In genomic region chr12:12088338-12088737, GRCm38 (mm10) we compare ENCODE assay signal across 29 mouse cellular contexts.
DNase-seq lines count a peak whose midpoint lies in the region; ATAC-seq and TF ChIP-seq lines count a peak whose summit lies in the region.
"Had no signal": no experiment of that assay in that cellular context is flagged by ENCODE, and none has a peak within 500 bp of the region (broad histone marks: within the 10 kb centered on the region; RNA-seq: fewer than 3 reads in every experiment).

No protein-coding gene starts in this region.

- no peak overlapping the region for H3K4me3 ChIP-seq in layer of hippocampus, adult 2 months
- H3K4me3 ChIP-seq in midbrain, embryonic 16.5 days (ENCODE audit: low read depth, low read length): no peak overlapping the region
- H3K4me3 ChIP-seq in midbrain, embryonic 15.5 days: no peak overlapping the region
- no peak overlapping the region for H3K4me3 ChIP-seq in hindbrain, embryonic 16.5 days (ENCODE audit: low read length)
- H3K4me3 ChIP-seq: embryonic facial prominence, embryonic 13.5 days; embryonic facial prominence, embryonic 15.5 days; erythroblast, embryonic 14.5 days; forebrain, embryonic 10.5 days; forebrain, embryonic 12.5 days had no signal

- WGBS in midbrain, embryonic 16.5 days: 76% methylated on average over 2 of the region's 2 CpGs
- 78% methylated on average over 2 of the region's 2 CpGs for WGBS in midbrain, embryonic 15.5 days
- 79% methylated on average over 2 of the region's 2 CpGs for WGBS in hindbrain, embryonic 16.5 days

- H3K27ac ChIP-seq in layer of hippocampus, adult 2 months: peak overlapping the region; percentile 63; the same call in 1 of the 2 replicates
- H3K27ac ChIP-seq in midbrain, embryonic 16.5 days (ENCODE audit: low read length): 0 out of 2 replicates have a peak overlapping the region, but pooled peaks have one; percentile 15
- no peak overlapping the region for H3K27ac ChIP-seq in midbrain, embryonic 15.5 days
- no peak overlapping the region for H3K27ac ChIP-seq in hindbrain, embryonic 16.5 days (ENCODE audit: low read depth, low read length)
- H3K27ac ChIP-seq: embryonic facial prominence, embryonic 13.5 days; embryonic facial prominence, embryonic 15.5 days; forebrain, embryonic 10.5 days; forebrain, embryonic 12.5 days had no signal

- no peaks in the 10 kb centered on the region for H3K27me3 ChIP-seq in midbrain, embryonic 16.5 days (ENCODE audit: control insufficient read depth, insufficient read depth, low read depth, low read length)
- H3K27me3 ChIP-seq in midbrain, embryonic 15.5 days (replicated peaks): no peaks in the 10 kb centered on the region
- no peaks in the 10 kb centered on the region for H3K27me3 ChIP-seq in hindbrain, embryonic 16.5 days (replicated peaks; ENCODE audit: control insufficient read depth, insufficient read depth, low read length)
- H3K27me3 ChIP-seq: CH12.LX; embryonic facial prominence, embryonic 13.5 days; embryonic facial prominence, embryonic 15.5 days; forebrain, embryonic 12.5 days had no signal

- no peak overlapping the region for H3K4me2 ChIP-seq in midbrain, embryonic 16.5 days (ENCODE audit: low read length)
- H3K4me2 ChIP-seq in midbrain, embryonic 15.5 days: no peak overlapping the region
- H3K4me2 ChIP-seq in hindbrain, embryonic 16.5 days (ENCODE audit: low read length): no peak overlapping the region
- H3K4me2 ChIP-seq: embryonic facial prominence, embryonic 13.5 days; embryonic facial prominence, embryonic 15.5 days; forebrain, embryonic 12.5 days had no signal

- H3K4me1 ChIP-seq in midbrain, embryonic 16.5 days (ENCODE audit: control insufficient read depth, insufficient read depth, low read length): no peaks in the 10 kb centered on the region
- no peaks in the 10 kb centered on the region for H3K4me1 ChIP-seq in midbrain, embryonic 15.5 days
- H3K4me1 ChIP-seq in hindbrain, embryonic 16.5 days (ENCODE audit: control insufficient read depth, insufficient read depth, low read depth, low read length): no peaks in the 10 kb centered on the region
- H3K4me1 ChIP-seq: embryonic facial prominence, embryonic 13.5 days; embryonic facial prominence, embryonic 15.5 days; forebrain, embryonic 10.5 days; forebrain, embryonic 12.5 days had no signal

- H3K36me3 ChIP-seq in midbrain, embryonic 16.5 days (ENCODE audit: control insufficient read depth, insufficient read depth, low read length): no peaks in the 10 kb centered on the region
- H3K36me3 ChIP-seq in midbrain, embryonic 15.5 days (replicated peaks): no peaks in the 10 kb centered on the region
- H3K36me3 ChIP-seq in hindbrain, embryonic 16.5 days (ENCODE audit: control insufficient read depth, insufficient read depth, low read length): no peaks in the 10 kb centered on the region
- H3K36me3 ChIP-seq: embryonic facial prominence, embryonic 13.5 days; embryonic facial prominence, embryonic 15.5 days; forebrain, embryonic 10.5 days; forebrain, embryonic 12.5 days; G1E had no signal

- H3K9ac ChIP-seq in midbrain, embryonic 16.5 days (ENCODE audit: low read depth, low read length): no peak overlapping the region
- no peak overlapping the region for H3K9ac ChIP-seq in midbrain, embryonic 15.5 days
- no peak overlapping the region for H3K9ac ChIP-seq in hindbrain, embryonic 16.5 days (ENCODE audit: low read depth, low read length)
- H3K9ac ChIP-seq: embryonic facial prominence, embryonic 13.5 days; embryonic facial prominence, embryonic 15.5 days; forebrain, embryonic 12.5 days had no signal

- no peaks in the 10 kb centered on the region for H3K9me3 ChIP-seq in midbrain, embryonic 16.5 days (replicated peaks; ENCODE audit: control insufficient read depth, low read length, poor library complexity, severe bottlenecking)
- H3K9me3 ChIP-seq in midbrain, embryonic 15.5 days: no peaks in the 10 kb centered on the region
- no peaks in the 10 kb centered on the region for H3K9me3 ChIP-seq in hindbrain, embryonic 16.5 days (ENCODE audit: control insufficient read depth, low read length)
- H3K9me3 ChIP-seq: embryonic facial prominence, embryonic 13.5 days; embryonic facial prominence, embryonic 15.5 days; forebrain, embryonic 10.5 days; forebrain, embryonic 12.5 days; G1E had no signal

- TF ChIP-seq CTCF in layer of hippocampus, adult 2 months (conservative IDR thresholded peaks at IDR 0.05): no peak

- no peak for ATAC-seq in midbrain, embryonic 16.5 days
- no peak for ATAC-seq in midbrain, embryonic 15.5 days (replicated peaks)
- no peak for ATAC-seq in hindbrain, embryonic 16.5 days
- ATAC-seq: activated CD4-positive, CD25-positive, alpha-beta regulatory T cell, adult 4 months; CD4-positive, CD25-positive, alpha-beta regulatory T cell, adult 4 months; forebrain, embryonic 14.5 days; forebrain, embryonic 16.5 days; Patski had no signal

- peak in 1 of 2 experiments; percentile 11 for DNase-seq in layer of hippocampus, adult 2 months (ENCODE audit: low spot score in 2 of 2)
- DNase-seq in layer of hippocampus, adult 8-10 months (ENCODE audit: low spot score in 2 of 2): no peak
- DNase-seq in brain, adult 2 months (ENCODE audit: low read depth, low spot score): peak; percentile 72
- no peak for DNase-seq in spleen, postnatal 36 days (ENCODE audit: low spot score in 2 of 2)
- DNase-seq: adrenal gland, adult 8-10 months; adrenal gland, postnatal 14 days; adrenal gland, postnatal 36 days; B cell, adult 2 months; cerebellum, adult 11 months; cerebellum, adult 8-10 months; cerebellum, adult 9-11 months; cerebellum, postnatal 14 days; cerebellum, postnatal 36 days; embryo, embryonic 11 days had no signal

Comparison
In these comparisons a context has a peak if more than half of its experiments do, and no peak if none do; other contexts are left out.
1. H3K27ac ChIP-seq: peak in layer of hippocampus, adult 2 months (single experiment) and midbrain, embryonic 16.5 days (single experiment); none in midbrain, embryonic 15.5 days (single experiment) and hindbrain, embryonic 16.5 days (single experiment).